Mouse (Mus musculus) subcutaneous adipose tissue, adult 2 months (tissue): ENCODE data around the gene Cog2. TPM values are rescaled to one million over a fixed set of nuclear protein-coding genes. Genes with fewer than 3 reads are reported as not detected.

ENCODE experiments used
- polyA plus RNA-seq: library from polyadenylated mRNA; depleted of rRNA; stranded (reverse); fragments of >200 nt; gene quantifications from 2 replicates; pipeline ENCODE4 v1.2.3, GENCODE M21; 2012; ENCODE audit warnings: low replicate concordance; rRNA removed

Cog2 gene
- polyA plus RNA-seq, result 31.1 and 32.8 TPM in 2 replicates

GRCm38 (mm10) chr8:124520249-124521080, at the start of gene Cog2:
TSS of gene Cog2 (plus strand) at chr8:124520767.

DNA sequence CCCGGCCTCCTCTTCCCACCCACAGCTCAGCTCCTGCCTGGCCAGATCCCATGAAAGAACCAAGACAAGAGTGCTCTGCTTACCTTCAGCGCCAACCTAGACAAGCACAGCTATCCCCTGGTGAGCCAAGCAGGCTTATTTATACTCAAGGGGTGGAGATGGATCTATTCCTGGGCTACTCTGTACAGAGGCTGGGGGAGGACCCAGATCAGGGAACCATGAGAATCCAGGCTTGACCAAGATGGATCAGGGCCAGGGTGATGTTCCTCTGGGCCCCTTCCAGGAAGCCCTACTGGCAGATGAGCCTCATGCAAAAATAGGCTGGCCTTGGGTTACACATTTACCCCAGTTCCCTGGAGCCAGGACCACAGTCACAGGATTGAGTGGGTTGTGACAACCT, 49.0 kb downstream of the Cog2 start, which contains the start of gene Agt:
Gene Agt, minus strand, starts transcription at position 114 of the 400 bp plus-strand sequence.

GRCm38 (mm10) chr8:124575811-124576210, 55.2 kb downstream of the Cog2 start, which contains the start of gene Capn9:
TSS of gene Capn9 (plus strand) at chr8:124576111.

Other genes with a start within 250 kb of the Cog2 start
- gene Pgbd5, start 81.1 kb upstream of the Cog2 start, polyA plus RNA-seq, result 0.83 and 13.1 TPM in 2 replicates
- gene Agt, start 48.9 kb downstream of the Cog2 start, polyA plus RNA-seq, result 42.8 and 211 TPM in 2 replicates
- gene Capn9, start 55.3 kb downstream of the Cog2 start, polyA plus RNA-seq, result 0.15 and 0.83 TPM in 2 replicates
- 35.1 and 82.0 TPM in 2 replicates for gene 2310022B05Rik, start 142.6 kb downstream of the Cog2 start, polyA plus RNA-seq
- gene Ttc13, start 201.2 kb downstream of the Cog2 start, polyA plus RNA-seq, result 28.4 and 30.8 TPM in 2 replicates
- 14.3 and 28.4 TPM in 2 replicates for gene Arv1, start 201.4 kb downstream of the Cog2 start, polyA plus RNA-seq
- gene Fam89a, start 231.1 kb downstream of the Cog2 start, polyA plus RNA-seq, result 1.5 and 5.4 TPM in 2 replicates